Mouse (Mus musculus) E14TG2a.4 (cell line): ENCODE data around the gene Dkk2.

Source experiments
- H3K27me3 ChIP-seq: 2 replicates; pipeline ENCODE4 v1.6.1; 2014; ENCODE audit warnings: low read length, control low read depth; ENCODE audit not compliant: insufficient read depth
- H3K36me3 ChIP-seq: 2 replicates; pipeline ENCODE4 v1.6.1; 2014; ENCODE audit warnings: low read length, control low read depth; ENCODE audit not compliant: insufficient read depth
- H3K4me1 ChIP-seq: replicated peaks from 2 replicates; pipeline ENCODE4 v1.6.1; 2014; ENCODE audit warnings: low read depth, low read length, control low read depth
- H3K4me3 ChIP-seq: replicated peaks from 2 replicates; pipeline ENCODE4 v1.5.1; 2014; ENCODE audit warnings: mild to moderate bottlenecking, low read length
- H3K9me3 ChIP-seq: 2 replicates; pipeline ENCODE4 v1.6.1; 2014; ENCODE audit warnings: low read length, control low read depth
- CTCF ChIP-seq: conservative IDR thresholded peaks from 2 replicates; pipeline ENCODE4 v1.5.1; 2014; ENCODE audit warnings: low read length
- NANOG ChIP-seq: IDR thresholded peaks from 2 replicates; pipeline ENCODE4 v1.6.1; 2014; ENCODE audit warnings: borderline replicate concordance, low read length, mixed read lengths
- POU5F1 ChIP-seq: IDR thresholded peaks from 2 replicates; pipeline ENCODE4 v1.6.1; 2014; ENCODE audit warnings: low read length, borderline replicate concordance

The Dkk2 gene

DNA sequence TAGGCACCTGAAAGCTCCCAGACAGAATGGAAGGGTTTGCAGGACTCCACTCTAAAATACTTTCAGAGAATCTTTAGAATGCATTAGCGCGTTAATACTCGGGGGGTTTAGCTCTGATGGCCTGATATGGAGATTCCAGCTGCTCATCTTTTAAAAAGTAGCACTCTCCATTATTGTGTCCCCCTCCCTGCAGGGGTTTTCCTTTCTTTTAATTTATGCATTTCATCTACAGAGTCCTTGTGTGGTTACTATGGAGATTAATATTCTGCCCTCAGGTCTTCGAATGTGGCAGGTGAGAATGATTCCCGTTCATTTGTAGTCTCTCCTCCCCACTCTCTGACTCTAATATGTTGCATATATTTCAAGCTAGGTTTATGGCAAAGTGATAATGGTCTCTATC, 117.6 kb downstream of the Dkk2 start:
- no peaks in the 10 kb centered on the region for H3K4me1 ChIP-seq
- no peaks in the 10 kb centered on the region for H3K9me3 ChIP-seq
- H3K27me3 ChIP-seq, result no peaks in the 10 kb centered on the region
- no peaks in the 10 kb centered on the region for H3K36me3 ChIP-seq
- TF ChIP-seq NANOG, result no peak
- no peak for TF ChIP-seq POU5F1
- no peak for TF ChIP-seq CTCF
- no peak overlapping the region for H3K4me3 ChIP-seq

DNA sequence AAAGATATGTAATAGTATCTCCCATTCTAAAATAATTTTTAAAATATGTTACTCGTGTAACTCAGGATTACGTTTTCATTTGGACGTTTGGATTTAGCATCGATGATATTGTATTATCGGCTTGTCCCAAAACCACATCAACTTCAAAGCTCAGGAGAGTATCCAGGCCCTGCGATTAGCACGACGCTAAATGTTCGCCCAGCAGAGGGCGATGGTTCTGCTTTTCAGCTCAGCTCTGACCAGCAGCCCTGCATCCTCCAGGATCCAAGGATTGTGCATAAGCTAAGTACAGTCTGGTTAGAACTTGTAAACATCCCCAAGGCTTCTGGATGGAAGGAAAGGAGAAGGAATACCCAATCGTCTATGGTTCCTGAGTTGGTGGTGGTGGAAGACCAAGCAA, 122.4 kb downstream of the Dkk2 start:
- no peaks in the 10 kb centered on the region for H3K9me3 ChIP-seq
- TF ChIP-seq NANOG (no peak), CTCF (peak; percentile 42), POU5F1 (no peak)
- H3K4me1 ChIP-seq, result no peaks in the 10 kb centered on the region
- H3K27me3 ChIP-seq, result no peaks in the 10 kb centered on the region
- H3K4me3 ChIP-seq, result no peak overlapping the region
- H3K36me3 ChIP-seq, result no peaks in the 10 kb centered on the region

DNA sequence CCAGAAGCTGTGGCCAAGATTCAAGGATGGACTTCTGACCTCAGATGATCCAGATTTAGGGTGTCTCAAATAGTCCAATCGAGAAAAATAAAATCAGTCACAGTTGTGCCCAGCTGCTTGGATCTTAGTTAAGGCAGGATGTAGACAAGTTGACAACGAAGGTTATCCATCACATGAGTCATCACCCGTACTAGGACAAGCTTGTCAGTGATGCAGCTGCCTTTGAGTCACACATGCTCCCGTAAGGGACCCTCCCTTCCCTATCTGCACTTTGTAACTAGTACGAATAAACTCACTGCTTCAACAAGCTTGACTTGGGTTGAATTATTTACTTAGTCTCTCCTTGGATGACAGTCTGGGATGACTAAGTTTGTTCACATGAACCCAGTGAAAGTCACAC, 126.2 kb downstream of the Dkk2 start:
- no peaks in the 10 kb centered on the region for H3K4me1 ChIP-seq
- no peak for TF ChIP-seq CTCF
- TF ChIP-seq POU5F1, result no peak
- TF ChIP-seq NANOG, result no peak
- no peaks in the 10 kb centered on the region for H3K9me3 ChIP-seq
- H3K27me3 ChIP-seq, result no peaks in the 10 kb centered on the region
- no peaks in the 10 kb centered on the region for H3K36me3 ChIP-seq
- no peak overlapping the region for H3K4me3 ChIP-seq

DNA sequence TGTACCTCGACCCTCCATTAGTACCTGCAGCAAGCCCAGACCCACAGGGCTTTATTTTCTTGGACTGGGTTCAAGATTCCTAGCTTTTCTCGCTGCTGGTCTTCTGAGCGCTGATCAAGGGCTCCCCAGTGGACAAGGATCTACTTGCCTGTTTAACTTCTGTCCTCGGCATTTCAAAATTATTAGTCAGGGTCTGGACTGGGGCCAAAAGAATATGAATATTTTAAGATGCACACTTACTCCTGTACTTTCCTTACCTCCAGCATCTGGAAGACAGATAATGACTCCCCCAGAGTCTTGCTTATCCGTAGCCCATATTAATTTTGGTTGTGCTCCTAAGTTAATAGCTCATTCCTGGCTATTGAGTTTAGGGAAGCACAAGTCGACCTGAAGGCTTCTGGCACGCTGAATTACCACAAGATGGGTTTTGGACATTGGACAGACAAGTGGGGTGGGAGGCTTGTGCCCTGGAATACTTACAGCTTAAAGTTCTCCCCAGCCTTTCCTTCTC, 134.9 kb downstream of the Dkk2 start:
- Histone ChIP-seq H3K36me3 (no peaks in the 10 kb centered on the region), H3K27me3 (no peaks in the 10 kb centered on the region), H3K9me3 (no peaks in the 10 kb centered on the region), H3K4me3 (no peak overlapping the region), H3K4me1 (no peaks in the 10 kb centered on the region)
- TF ChIP-seq CTCF (no peak), NANOG (no peak), POU5F1 (no peak)

DNA sequence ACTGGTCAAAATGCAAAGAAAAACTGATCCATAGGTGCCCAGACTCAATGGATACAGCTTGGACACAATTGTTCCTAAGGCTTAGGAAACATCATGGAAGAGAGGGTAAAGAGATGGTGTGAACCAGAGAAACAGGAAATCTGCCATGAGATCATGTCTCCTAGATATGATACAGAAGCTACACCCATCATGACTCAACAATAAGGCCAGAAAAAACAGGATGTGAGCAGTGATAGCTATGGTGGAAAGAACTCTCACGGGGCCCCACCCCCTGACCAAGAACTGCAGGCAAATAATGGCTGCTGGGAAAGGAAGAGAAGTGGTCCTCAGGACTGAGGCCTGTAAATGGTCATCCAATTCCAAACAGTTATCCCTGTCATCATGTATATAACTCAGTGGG, 142.5 kb downstream of the Dkk2 start:
- H3K36me3 ChIP-seq, result no peaks in the 10 kb centered on the region
- TF ChIP-seq NANOG, result no peak
- no peak for TF ChIP-seq CTCF
- no peak for TF ChIP-seq POU5F1
- H3K4me1 ChIP-seq, result no peaks in the 10 kb centered on the region
- no peaks in the 10 kb centered on the region for H3K9me3 ChIP-seq
- H3K27me3 ChIP-seq, result no peaks in the 10 kb centered on the region
- no peak overlapping the region for H3K4me3 ChIP-seq
